Mouse (Mus musculus) NIH3T3 (cell line): ENCODE measurements at regions not wholly inside any gene's neighbourhood (a gene's known extent, or its start where the extent isn't known, plus 50 kb on each side); places are given as distances from the start of the nearest gene placed in this dataset.
"Not testable (repeated sequence)": the region's sequence is repeated elsewhere in the genome, so short reads cannot be mapped to it uniquely, and the experiment has no call there.

Experiments used
- DNase-seq: peaks from one replicate; pipeline ENCODE4 v3.0.0-alpha.2; 2012; ENCODE audit warnings: low read depth

- DNase-seq: no peak
These were observed 347.6 kb upstream of the Tbc1d2b start for GRCm38 (mm10) chr9:90618154-90618553.

- DNase-seq: no peak
These were observed 327.3 kb upstream of the Tbc1d2b start for GRCm38 (mm10) chr9:90597894-90598293.

GRCm38 (mm10) chr9:90556742-90557141, 286.1 kb upstream of the Tbc1d2b start:
- no peak for DNase-seq

GRCm38 (mm10) chr9:90556216-90556615, 285.6 kb upstream of the Tbc1d2b start:
- DNase-seq: no peak

GRCm38 (mm10) chr9:90547931-90548330, 277.3 kb upstream of the Tbc1d2b start:
- no peak for DNase-seq

GRCm38 (mm10) chr9:90546720-90547119, 276.1 kb upstream of the Tbc1d2b start:
- DNase-seq: no peak

GRCm38 (mm10) chr9:90537683-90538082, 267.1 kb upstream of the Tbc1d2b start:
- not testable (repeated sequence) for DNase-seq

- no peak for DNase-seq
These were observed 262.8 kb upstream of the Tbc1d2b start for GRCm38 (mm10) chr9:90533372-90533771.

GRCm38 (mm10) chr9:90521186-90521585, 250.6 kb upstream of the Tbc1d2b start:
- no peak for DNase-seq

GRCm38 (mm10) chr9:90494888-90495287, 224.3 kb upstream of the Tbc1d2b start:
- no peak for DNase-seq

GRCm38 (mm10) chr9:90490561-90491152, 220.1 kb upstream of the Tbc1d2b start:
- DNase-seq: no peak

- no peak for DNase-seq
These were observed 180.0 kb upstream of the Tbc1d2b start for GRCm38 (mm10) chr9:90450579-90450978.

GRCm38 (mm10) chr9:90446957-90447356, 176.4 kb upstream of the Tbc1d2b start:
- peak; percentile 58 for DNase-seq

GRCm38 (mm10) chr9:90434902-90435301, 164.3 kb upstream of the Tbc1d2b start:
- DNase-seq: no peak

GRCm38 (mm10) chr9:90430898-90431297, 160.3 kb upstream of the Tbc1d2b start:
- DNase-seq: no peak

GRCm38 (mm10) chr9:90421662-90422061, 151.1 kb upstream of the Tbc1d2b start:
- DNase-seq: no peak

GRCm38 (mm10) chr9:90419762-90420541, 149.3 kb upstream of the Tbc1d2b start:
- DNase-seq: no peak

- peak; percentile 6 for DNase-seq
These were observed 138.2 kb upstream of the Tbc1d2b start for GRCm38 (mm10) chr9:90408789-90409188.

GRCm38 (mm10) chr9:90407573-90407972, 137.0 kb upstream of the Tbc1d2b start:
- DNase-seq: no peak

GRCm38 (mm10) chr9:90388401-90388800, 117.8 kb upstream of the Tbc1d2b start:
- DNase-seq: no peak

GRCm38 (mm10) chr9:90385047-90385446, 114.4 kb upstream of the Tbc1d2b start:
- no peak for DNase-seq

- DNase-seq: no peak
These were observed 109.5 kb upstream of the Tbc1d2b start for GRCm38 (mm10) chr9:90380099-90380498.

GRCm38 (mm10) chr9:90369568-90369967, 99.0 kb upstream of the Tbc1d2b start:
- no peak for DNase-seq

GRCm38 (mm10) chr9:90367745-90368144, 97.1 kb upstream of the Tbc1d2b start:
- no peak for DNase-seq
